Mouse (Mus musculus): ENCODE measurements around the gene Pex14. TPM values are rescaled to one million over a fixed set of nuclear protein-coding genes. Genes with fewer than 3 reads are reported as not detected.
A peak's percentile ranks its signal among the peaks of the same experiment; 100 is the strongest.
"Not testable (repeated sequence)": the region's sequence is repeated elsewhere in the genome, so short reads cannot be mapped to it uniquely, and the experiment has no call there.

Pex14 gene
- polyA plus RNA-seq, 1 experiment = 19.7 TPM

DNA sequence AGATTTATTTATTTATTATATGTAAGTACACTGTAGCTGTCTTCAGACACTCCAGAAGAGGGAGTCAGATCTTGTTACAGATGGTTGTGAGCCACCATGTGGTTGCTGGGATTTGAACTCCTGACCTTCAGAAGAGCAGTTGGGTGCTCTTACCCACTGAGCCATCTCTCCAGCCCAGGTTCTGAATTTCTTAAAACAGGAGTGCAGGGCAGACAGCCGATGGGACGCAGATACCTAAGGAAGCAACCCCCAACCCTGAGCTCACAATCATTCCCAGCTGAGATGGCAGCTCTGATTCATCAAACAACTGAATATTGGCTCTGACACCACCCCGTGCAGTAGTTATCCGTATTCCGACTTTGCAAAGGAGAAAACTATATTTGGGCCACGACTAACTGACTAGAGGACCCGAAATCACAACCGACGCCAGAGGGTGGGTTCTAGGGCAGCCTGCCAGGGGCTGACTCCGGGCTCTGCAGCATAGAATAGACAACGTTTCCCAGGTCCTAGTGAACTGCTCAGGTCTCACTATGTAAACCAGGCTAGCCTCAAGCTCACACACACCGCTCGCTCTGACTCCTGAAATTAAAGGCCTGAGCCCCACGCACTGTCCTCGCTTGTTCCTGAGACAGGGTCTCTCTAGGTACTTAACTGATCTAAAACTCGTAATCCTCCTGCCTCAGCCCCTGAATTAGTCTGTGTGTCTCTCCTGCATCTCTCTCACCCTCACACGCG lies 36.6 kb upstream of the Pex14 start:
- Histone ChIP-seq H3K4me1 (ENCODE audit: control insufficient read depth, insufficient read depth, low read length) (peaks cover 4% of the 10 kb centered on the region), H3K27ac (ENCODE audit: insufficient read depth, low read depth, low read length) (no peak overlapping the region)
- TF ChIP-seq CTCF (IDR thresholded peaks at IDR 0.05; ENCODE audit: low read depth, low read length) = no peak
- no peak for TF ChIP-seq POLR2A (IDR thresholded peaks at IDR 0.05; ENCODE audit: borderline replicate concordance, low read depth, low read length)

DNA sequence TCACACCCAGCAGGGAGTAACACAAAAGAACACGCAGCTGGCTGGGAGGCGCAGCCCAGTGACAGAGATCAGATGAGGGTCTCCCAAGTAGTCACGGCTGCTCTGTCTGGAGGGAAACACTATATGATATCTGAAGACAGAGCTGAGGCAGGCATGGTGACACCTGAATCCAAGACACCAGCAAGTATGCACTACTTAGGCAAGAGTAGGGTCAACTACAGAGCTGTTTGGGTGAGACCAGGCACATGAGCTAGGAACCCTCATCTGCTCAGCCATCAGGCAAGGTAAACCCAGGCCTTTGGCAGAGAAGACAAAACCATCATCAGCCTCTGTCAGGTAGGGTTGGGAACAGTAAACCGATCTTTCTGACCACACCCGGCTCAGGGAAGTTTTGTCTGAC lies 33.7 kb upstream of the Pex14 start:
- Histone ChIP-seq H3K27ac (ENCODE audit: insufficient read depth, low read depth, low read length) (no peak overlapping the region), H3K4me1 (ENCODE audit: control insufficient read depth, insufficient read depth, low read length) (peaks cover 4% of the 10 kb centered on the region), H3K4me3 (ENCODE audit: insufficient read depth, low read length) (no peak overlapping the region)
- no peak for TF ChIP-seq CTCF (IDR thresholded peaks at IDR 0.05; ENCODE audit: low read depth, low read length)
- no peak for TF ChIP-seq POLR2A (IDR thresholded peaks at IDR 0.05; ENCODE audit: borderline replicate concordance, low read depth, low read length)

More for the DNA sequence above, 36.6 kb upstream of the Pex14 start:
- H3K4me3 ChIP-seq (ENCODE audit: insufficient read depth, low read length) = peak overlapping the region; percentile 61

DNA sequence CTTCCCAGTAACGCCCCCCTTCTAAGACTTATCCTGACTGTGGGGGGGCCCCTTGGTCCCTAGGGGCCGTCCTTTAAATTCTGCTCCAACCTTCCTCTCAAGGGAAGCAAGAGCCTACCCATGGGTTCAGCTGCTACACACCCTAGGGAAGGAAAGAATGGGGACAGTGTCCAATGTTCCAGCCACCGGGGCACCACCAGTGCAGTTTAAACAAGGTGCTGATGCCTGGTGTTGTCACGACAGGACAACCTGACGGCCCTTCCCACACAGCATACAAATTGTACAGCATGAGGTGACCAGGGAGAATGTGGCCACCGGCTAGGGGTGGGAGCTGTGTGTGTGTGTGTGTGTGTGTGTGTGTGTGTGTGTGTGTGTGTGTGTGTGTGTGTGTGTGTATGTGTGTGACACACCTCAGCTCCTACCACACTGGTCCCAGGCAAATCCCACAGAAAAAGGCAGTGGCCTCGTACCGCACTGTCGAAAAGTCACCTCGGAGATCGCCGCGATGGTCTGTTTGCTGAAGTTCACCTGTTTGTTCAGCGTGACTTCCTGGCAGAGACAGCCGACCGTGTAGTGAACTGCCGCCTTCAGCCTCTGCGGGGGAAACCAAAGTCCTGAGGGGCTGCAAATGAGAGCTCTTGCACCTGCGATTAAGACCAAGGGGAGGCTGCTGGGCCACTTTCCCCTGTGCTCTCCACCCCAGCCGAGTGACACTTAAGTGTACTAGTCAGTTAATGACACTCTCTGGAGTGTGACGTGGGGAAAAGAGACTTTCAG lies 32.3 kb upstream of the Pex14 start:
- Histone ChIP-seq H3K4me3 (ENCODE audit: insufficient read depth, low read length) (no peak overlapping the region), H3K4me1 (ENCODE audit: control insufficient read depth, insufficient read depth, low read length) (peaks cover 4% of the 10 kb centered on the region), H3K27ac (ENCODE audit: insufficient read depth, low read depth, low read length) (no peak overlapping the region)
- no peak for TF ChIP-seq POLR2A (IDR thresholded peaks at IDR 0.05; ENCODE audit: borderline replicate concordance, low read depth, low read length)
- TF ChIP-seq CTCF (IDR thresholded peaks at IDR 0.05; ENCODE audit: low read depth, low read length) = no peak

DNA sequence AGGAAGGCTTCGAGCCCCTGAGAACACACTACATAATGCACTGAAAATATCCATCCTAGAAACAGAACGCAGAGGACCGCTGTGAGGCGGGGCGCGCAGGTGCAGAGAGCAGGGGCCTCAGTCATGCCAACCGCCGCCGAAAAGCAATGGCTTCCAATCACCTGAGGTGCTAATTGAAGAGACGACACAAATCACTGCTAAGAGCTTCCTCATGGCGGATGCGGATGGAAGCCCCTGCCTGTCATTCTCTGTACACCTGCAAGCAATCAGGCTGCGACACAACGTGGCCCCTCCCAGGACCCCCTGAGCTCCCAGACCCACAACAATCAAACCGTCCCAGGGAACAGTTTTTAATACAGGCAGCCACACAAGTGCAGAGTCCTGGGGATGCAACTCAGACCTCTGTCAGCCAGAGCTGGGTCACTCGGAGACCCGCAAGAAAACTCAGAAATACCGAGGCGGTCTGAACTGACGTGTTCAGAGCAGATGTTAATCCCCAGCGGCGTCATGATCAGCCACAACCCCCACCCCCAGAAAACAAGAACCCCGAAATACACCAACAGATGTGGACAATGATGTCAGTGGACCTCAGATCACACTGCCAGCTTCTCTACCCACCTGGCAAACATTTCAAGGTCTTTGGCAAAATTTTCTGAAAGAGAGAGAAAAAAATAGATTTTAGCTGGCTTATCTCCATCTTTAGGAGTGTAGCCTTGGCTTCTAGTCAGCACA lies 31.5 kb upstream of the Pex14 start:
- Histone ChIP-seq H3K4me1 (ENCODE audit: control insufficient read depth, insufficient read depth, low read length) (no peaks in the 10 kb centered on the region; the same call in 1 of the 2 replicates), H3K27ac (ENCODE audit: insufficient read depth, low read depth, low read length) (no peak overlapping the region), H3K4me3 (ENCODE audit: insufficient read depth, low read length) (no peak overlapping the region)
- TF ChIP-seq POLR2A (IDR thresholded peaks at IDR 0.05; ENCODE audit: borderline replicate concordance, low read depth, low read length) = no peak
- no peak for TF ChIP-seq CTCF (IDR thresholded peaks at IDR 0.05; ENCODE audit: low read depth, low read length)

DNA sequence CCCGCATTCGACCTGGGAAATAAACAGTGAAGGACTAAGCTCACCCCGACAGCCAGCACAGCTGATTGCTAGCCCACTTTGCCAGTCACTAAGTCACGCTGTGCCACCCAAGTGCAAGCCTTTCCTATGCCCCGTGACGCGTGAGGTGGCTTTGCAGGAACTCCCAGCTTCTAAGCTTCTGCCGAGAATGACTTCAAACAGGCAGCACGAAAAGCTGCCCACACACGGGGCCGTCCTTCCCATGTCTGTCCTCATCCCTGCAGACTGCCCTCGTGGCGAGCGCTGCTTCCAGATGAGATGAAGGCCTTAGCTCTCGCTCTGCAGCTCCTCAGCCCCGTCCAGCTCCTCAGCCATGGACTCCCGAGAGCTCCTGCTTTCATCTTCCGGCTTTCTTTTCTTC lies 28.8 kb upstream of the Pex14 start:
- Histone ChIP-seq H3K4me1 (ENCODE audit: control insufficient read depth, insufficient read depth, low read length) (no peaks in the 10 kb centered on the region), H3K4me3 (ENCODE audit: insufficient read depth, low read length) (no peak overlapping the region), H3K27ac (ENCODE audit: insufficient read depth, low read depth, low read length) (no peak overlapping the region)
- TF ChIP-seq POLR2A (IDR thresholded peaks at IDR 0.05; ENCODE audit: borderline replicate concordance, low read depth, low read length) = no peak
- TF ChIP-seq CTCF (IDR thresholded peaks at IDR 0.05; ENCODE audit: low read depth, low read length) = no peak

DNA sequence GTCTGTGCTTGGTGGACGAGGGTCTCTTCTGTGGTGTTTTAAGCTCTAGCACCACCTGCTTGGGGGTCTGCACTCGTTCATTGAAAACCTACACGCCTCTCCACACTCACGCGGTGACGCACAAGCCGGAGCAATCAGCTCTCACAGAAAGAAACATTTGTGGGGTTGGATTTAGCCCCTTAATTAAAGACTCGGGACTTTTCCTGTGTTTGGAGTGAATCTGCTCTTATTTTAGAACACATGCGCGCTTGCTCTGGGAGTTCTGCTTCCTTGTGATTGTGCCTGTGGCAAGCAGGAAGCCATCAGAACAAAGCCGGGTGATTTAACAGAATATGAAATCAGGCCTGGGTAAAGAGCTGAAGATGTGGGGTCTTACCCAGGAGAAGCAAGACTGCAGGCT lies 27.0 kb upstream of the Pex14 start, which contains the start of gene Cort:
Cort (minus strand) TSS at position 101 of the 400 bp plus-strand sequence.
- no peaks in the 10 kb centered on the region for H3K4me1 ChIP-seq (ENCODE audit: control insufficient read depth, insufficient read depth, low read length)
- TF ChIP-seq POLR2A (IDR thresholded peaks at IDR 0.05; ENCODE audit: borderline replicate concordance, low read depth, low read length) = no peak
- H3K27ac ChIP-seq (ENCODE audit: insufficient read depth, low read depth, low read length) = no peak within 1 kb of the TSS
- no peak within 1 kb of the TSS for H3K4me3 ChIP-seq (ENCODE audit: insufficient read depth, low read length)

DNA sequence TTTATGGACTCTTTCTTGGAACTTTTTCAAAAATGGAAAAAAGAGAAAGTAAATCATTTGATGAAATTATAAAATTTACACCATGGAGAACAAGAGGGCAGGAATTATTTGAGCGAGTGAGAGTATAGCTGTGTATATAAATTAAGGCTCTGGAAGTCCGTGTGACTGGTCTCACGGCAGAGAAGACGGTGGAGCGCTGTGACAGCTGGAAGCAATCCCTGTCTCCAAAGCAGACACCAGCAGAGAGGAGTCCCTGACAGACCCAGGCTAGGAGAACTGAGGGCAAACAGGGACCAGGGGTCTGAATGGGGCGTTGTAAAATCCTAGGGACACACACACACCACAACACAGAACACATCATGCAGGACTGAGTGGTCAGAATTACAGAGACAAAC lies 26.4 kb upstream of the Pex14 start:
- TF ChIP-seq CTCF (IDR thresholded peaks at IDR 0.05; ENCODE audit: low read depth, low read length) (no peak), POLR2A (IDR thresholded peaks at IDR 0.05; ENCODE audit: borderline replicate concordance, low read depth, low read length) (no peak)
- Histone ChIP-seq H3K27ac (ENCODE audit: insufficient read depth, low read depth, low read length) (no peak overlapping the region), H3K4me3 (ENCODE audit: insufficient read depth, low read length) (no peak overlapping the region), H3K4me1 (ENCODE audit: control insufficient read depth, insufficient read depth, low read length) (no peaks in the 10 kb centered on the region)

DNA sequence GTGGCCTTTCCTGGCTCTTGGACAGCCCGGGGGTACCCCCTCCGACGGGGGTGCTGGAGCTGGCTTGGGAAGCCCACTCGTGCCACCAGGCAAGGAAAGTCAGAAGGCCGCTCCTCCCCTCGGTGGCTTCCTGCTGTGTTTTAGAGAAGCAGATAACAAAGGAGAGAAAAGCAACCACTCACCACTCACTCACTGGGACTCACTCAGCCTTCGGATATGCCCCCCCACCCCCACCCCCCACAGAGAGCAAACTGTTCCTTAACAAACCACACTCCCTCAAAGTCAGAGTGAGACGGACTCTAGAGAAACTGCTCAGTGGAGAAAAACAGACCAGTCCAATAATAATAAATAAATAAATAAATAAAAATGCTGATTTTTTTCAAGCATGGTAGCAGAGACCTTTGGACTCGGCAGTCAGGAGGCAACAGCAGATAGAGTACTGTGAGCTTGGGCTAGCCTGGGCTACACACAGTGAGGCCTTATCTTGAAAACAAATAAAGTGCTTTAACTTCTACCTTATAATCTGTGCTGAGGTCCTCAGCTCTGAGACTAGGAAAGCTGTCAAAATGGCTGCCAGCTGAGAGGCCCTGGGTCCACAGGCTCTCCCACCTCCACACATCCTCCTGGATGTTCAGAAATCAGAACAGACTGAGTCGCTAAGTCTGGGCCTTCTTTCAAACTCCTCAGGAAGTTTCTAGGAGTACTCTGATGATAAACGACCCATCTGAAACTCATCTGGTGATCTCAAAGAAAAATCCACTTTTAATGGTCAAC lies 25.9 kb upstream of the Pex14 start:
- TF ChIP-seq POLR2A (IDR thresholded peaks at IDR 0.05; ENCODE audit: borderline replicate concordance, low read depth, low read length) = no peak
- TF ChIP-seq CTCF (IDR thresholded peaks at IDR 0.05; ENCODE audit: low read depth, low read length) = no peak
- H3K4me3 ChIP-seq (ENCODE audit: insufficient read depth, low read length) = no peak overlapping the region
- H3K27ac ChIP-seq (ENCODE audit: insufficient read depth, low read depth, low read length) = no peak overlapping the region
- no peaks in the 10 kb centered on the region for H3K4me1 ChIP-seq (ENCODE audit: control insufficient read depth, insufficient read depth, low read length)

DNA sequence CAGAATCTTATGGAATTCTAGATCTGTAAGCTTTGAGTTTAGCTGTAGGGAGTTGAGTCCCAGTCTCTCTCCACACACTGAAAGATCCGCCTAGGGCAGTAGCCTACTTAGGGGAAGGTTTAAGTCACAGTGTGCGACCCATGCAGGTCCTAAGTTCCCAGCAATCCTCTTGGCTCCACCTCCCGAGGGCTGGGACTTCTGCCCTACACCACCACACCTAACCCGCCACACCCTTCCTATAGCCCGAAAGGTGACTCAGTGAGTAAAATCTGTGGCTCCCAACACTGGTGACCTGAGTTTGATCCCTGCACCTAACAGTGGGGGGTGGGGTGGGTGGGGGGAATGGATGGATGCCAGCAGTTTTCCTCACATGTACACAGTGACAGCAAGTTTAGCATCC lies 23.8 kb upstream of the Pex14 start:
- peaks cover 11% of the 10 kb centered on the region for H3K4me1 ChIP-seq (ENCODE audit: control insufficient read depth, insufficient read depth, low read length)
- H3K4me3 ChIP-seq (ENCODE audit: insufficient read depth, low read length) = no peak overlapping the region
- H3K27ac ChIP-seq (ENCODE audit: insufficient read depth, low read depth, low read length) = no peak overlapping the region
- TF ChIP-seq POLR2A (IDR thresholded peaks at IDR 0.05; ENCODE audit: borderline replicate concordance, low read depth, low read length) (no peak), CTCF (IDR thresholded peaks at IDR 0.05; ENCODE audit: low read depth, low read length) (no peak)

DNA sequence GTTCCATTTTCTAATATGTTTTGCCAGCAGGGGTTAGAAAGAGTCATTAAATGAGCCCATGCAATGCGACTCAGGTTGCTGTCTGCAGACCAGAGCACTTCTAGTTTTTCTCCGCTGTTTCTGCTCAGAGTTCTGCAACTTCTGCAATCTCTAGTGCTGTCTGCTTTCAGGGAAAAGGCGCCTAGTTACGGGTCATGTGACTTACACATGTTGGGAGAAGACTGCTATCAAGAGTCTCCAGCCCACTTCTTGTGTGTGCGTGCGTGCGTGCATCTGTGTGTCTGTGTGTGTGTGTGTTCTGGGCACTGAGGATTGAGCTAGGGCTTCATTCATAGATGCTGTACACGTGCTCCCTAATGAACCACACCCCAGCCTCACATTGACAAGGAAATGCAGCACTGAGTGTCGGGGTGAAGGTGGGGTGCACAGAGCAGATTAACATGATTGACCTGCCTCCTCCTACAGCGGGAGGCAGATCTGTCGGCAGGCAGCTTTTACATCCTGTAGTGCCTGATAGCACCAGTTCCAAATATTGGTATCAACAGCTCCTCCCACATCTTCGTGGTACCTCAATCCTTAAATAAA lies 20.4 kb upstream of the Pex14 start:
- Histone ChIP-seq H3K4me1 (ENCODE audit: control insufficient read depth, insufficient read depth, low read length) (peaks cover 11% of the 10 kb centered on the region), H3K27ac (ENCODE audit: insufficient read depth, low read depth, low read length) (peak overlapping the region; percentile 14; the same call in 1 of the 2 replicates)
- H3K4me3 ChIP-seq (ENCODE audit: insufficient read depth, low read length) = not testable (repeated sequence)
